Mouse (Mus musculus) telencephalon, adult 2 months (tissue): ENCODE data around the gene Hip1r.

Experiments
- DNase-seq: peaks from one replicate; pipeline ENCODE4 v3.0.0-alpha.2; 2011; ENCODE audit warnings: low read depth, low spot score

Gene Hip1r

GRCm38 (mm10) chr5:123996194-123996593 lies 22.8 kb downstream of the Hip1r start:
- DNase-seq, result no peak

DNA sequence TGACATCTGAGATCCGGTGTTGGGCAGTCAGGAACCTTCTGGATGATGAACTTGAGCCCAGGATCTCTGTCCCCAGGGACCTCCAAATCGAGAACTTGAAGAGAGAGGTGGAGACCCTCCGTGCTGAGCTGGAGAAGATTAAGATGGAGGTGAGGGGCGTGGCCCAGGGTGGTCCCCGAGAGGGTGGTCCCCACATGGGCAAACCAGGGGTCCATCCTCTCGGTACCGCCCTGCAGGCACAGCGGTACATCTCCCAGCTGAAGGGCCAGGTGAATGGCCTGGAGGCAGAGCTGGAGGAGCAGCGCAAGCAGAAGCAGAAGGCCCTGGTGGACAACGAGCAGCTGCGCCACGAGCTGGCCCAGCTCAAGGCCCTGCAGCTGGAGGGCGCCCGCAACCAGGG lies 23.3 kb downstream of the Hip1r start:
- DNase-seq, result no peak

- no peak for DNase-seq
Observed at GRCm38 (mm10) chr5:123997211-123997751, 23.9 kb downstream of the Hip1r start.

DNA sequence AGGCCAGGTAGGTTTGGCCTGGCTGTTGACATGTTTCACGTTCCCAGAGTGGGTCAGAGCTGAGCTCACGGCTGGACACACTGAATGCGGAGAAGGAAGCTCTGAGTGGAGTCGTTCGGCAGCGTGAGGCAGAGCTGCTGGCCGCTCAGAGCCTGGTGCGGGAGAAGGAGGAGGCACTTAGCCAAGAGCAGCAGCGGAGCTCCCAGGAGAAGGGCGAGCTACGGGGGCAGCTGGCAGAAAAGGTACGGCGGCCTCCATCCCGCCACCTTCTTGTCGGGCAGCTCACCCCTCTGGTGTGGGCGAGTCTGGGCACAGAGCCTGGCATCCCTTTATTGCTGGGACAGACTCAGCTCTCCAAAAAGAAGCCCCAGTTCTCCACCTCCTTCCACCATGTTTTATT lies 24.4 kb downstream of the Hip1r start:
- DNase-seq, result no peak

GRCm38 (mm10) chr5:123998370-123998769 lies 24.9 kb downstream of the Hip1r start:
- DNase-seq, result no peak

DNA sequence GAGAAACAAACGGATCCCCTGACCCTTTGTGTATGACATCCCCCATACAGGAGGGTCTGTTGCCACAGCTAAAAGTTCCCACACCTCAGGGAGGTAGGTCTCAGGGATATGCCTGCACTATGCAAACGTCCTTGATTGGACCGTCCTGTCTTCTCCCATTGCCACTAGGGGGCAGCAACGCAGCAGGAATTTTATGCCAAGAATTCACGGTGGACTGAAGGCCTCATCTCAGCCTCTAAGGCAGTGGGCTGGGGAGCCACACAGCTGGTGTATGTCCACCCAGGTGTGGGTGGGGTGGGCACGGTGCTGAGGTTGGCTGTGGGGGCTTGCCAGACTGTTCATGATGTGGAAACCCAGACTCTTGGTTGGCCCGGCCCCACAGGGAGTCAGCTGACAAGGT lies 27.4 kb downstream of the Hip1r start:
- no peak for DNase-seq

- DNase-seq, result no peak
Observed at GRCm38 (mm10) chr5:124001274-124001673, 27.8 kb downstream of the Hip1r start.

- DNase-seq, result no peak
Observed at GRCm38 (mm10) chr5:124002876-124003275, 29.4 kb downstream of the Hip1r start.

GRCm38 (mm10) chr5:124003375-124003774 lies 29.9 kb downstream of the Hip1r start:
- DNase-seq, result no peak

GRCm38 (mm10) chr5:124004356-124005150 lies 31.1 kb downstream of the Hip1r start:
- DNase-seq, result no peak

DNA sequence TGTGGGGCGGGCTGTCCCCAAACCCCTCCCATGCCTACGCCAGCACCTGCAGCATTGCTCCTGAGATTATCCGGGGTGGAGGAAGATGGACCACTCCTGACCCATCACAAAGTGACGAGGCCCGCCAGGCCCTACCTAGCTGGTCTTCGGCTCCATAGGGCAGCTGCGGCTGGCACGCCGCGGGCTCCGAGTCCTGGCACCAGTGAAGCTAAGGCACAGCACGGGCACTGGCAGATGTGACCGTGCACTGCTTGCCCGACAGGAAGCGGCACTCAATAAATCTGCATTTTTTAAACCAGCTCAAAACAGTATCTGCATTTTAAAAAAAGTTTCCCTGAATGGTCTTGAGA lies 31.7 kb downstream of the Hip1r start:
- DNase-seq, result no peak

DNA sequence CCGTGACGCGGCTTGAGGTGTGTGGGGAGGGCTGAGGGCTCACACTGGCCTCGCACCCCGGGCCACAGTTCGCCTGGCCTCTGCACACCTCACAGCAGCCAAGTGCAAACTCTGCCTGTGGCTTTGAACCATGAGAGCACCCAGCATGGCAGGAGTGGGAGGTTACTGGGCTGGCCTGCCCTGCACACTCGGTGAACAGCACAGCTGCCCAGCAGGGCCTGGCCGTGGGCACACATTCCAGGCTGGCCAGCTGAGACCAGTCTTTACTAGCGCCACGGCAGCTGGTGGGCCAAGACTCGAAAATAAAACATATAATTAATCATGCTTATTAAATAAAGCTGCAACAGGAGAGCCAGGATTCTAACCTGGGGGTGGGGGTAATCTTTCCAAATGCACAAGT lies 32.2 kb downstream of the Hip1r start:
- no peak for DNase-seq

DNA sequence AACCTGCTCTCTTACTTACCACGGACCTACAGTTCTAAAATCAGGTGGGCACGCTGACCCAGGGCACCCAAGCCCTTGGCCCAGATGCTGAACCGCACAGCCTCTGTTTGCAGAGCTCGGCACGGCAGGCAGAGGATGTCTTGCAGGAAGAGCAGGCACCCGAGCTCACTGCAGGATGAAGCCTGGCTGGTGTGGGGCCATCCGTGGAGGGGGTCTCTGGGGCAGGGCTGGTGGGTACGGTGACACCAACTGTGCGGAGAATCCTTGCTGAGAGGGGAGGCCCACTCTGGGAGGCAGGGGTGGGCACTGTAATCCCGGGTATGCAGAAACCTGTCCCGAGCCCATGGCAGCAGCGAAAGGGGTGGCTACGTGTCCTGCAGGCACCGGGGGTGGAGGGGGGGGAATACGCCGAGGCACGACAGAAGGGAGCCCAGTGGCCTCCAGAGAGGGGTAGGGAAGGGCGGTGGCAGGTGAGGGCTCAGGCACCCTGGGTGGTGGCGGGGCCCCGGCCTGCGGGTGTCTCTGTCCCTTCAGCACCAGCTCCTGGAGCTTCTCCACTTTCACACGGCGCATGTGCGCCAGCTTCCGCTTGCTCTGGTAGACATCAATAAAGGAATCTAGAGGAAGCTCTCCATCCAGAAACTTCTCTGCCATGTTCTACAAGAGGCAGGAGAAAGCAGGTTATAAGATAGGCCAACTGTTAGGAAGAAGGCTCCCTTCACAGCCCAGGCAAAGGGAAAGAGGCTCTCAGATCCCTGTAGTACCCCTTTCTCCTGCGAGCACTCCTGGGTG lies 32.9 kb downstream of the Hip1r start:
- no peak for DNase-seq

DNA sequence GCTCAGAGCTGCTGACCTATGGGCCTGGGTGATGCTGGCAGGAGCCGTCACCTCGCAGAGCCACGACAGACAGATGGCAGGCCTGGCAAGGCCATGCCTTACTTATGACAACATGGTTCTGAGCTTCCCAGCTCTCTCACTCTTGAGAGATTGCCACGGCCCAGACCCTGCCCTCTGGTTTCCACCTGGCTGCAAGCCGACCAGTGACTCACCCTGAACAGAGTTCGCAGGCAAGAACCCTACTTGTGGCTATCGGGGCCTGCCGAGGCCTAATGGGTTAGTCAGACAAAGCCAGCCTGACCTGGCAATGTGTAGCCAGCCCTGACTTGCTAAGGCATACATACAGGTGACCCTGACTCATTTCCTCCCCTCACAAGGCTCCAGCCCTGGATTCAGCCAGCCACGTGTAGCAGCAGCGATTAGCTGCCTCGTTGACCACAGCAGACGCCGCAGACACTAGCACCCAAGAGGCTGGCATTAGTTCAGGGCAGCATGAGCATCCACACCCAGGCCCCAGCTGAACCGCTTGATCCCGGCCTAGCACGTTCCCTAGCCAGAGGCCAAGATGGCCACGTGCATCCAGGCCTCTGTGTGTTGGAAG lies 33.6 kb downstream of the Hip1r start:
- no peak for DNase-seq

- no peak for DNase-seq
Observed at GRCm38 (mm10) chr5:124010077-124010476, 36.6 kb downstream of the Hip1r start.

GRCm38 (mm10) chr5:124010910-124011655 lies 37.7 kb downstream of the Hip1r start:
- no peak for DNase-seq

DNA sequence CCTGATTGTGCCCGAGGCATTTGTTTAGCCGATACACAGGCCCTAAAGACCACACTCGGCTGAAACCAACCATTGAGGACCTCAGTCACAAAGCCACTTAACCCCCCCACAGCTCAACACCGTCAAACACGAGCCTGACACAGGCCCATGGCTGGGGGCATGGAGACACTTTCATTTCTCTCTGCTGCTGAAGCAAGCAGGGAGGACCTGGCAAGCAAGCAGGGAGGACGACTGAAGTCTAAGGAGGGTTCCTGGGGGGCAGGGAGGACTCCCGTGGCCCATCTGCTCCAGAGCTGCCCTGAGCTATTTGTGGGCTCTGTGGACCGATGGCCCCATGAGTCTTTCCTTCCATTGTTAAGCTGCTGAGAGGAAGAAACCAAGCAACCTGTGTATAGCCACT lies 38.5 kb downstream of the Hip1r start:
- DNase-seq, result no peak

DNA sequence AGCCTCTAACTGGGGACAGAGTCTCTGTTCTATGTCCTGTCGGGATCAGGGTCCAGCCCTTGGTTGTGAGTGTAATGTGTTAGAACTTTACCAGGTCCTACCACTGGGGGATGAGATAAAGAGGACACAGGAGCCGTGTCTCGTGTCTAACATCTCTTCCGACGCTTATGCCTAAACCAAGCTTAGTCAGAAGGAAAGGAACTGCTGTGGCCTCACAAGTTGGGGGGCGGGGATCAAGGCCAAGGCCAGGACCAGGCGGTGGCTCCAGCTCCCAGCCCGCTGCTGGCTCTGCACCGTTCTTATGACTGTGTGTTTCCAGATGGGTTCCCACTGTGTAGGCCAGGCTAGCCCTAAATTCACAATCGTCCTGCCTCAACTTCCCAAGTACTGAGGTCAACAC lies 39.5 kb downstream of the Hip1r start:
- DNase-seq, result no peak

- DNase-seq, result no peak
Observed at GRCm38 (mm10) chr5:124013747-124014146, 40.3 kb downstream of the Hip1r start.

DNA sequence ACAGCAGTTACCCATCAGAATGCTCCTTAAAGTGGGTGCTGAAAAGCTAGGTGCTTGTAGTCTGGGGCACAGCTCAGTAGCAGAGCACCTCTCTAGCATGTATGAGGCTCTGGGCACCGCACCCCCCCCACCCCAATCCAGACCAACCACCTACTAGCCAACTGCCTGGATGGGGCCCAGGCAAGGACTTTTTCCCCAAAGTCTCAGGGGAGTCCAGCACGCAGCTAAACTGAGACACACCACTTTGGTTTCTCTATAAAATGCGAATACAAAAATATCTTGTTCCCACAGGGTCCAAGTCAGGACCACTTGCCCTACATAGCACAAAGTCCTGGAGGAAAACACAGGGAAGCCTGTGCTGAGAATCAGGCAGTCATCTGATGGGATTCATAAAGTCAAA lies 40.8 kb downstream of the Hip1r start:
- no peak for DNase-seq

DNA sequence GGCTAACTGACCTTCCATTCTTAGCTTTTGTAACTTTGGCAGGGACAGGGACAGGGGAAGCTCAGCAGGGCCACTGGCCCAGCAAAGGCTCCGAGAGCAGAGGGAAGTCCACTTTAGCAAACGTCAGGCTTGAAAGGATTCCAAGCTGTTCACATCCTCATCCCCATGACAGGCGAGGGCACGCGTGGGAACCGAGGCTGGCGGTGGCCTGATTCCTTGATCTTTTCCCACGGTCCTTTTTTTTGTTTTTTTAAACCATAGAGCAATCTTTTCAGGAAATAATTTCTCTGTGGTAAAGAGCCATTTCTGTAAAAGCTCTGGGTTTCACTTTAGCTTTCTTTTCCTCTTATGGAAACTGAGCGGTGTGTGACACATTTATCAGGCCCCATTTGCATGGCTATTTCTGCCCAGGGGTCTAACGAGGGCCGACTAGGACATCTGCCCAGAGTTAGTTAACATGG lies 41.4 kb downstream of the Hip1r start:
- no peak for DNase-seq

GRCm38 (mm10) chr5:124015727-124016126 lies 42.3 kb downstream of the Hip1r start:
- no peak for DNase-seq
